Mouse (Mus musculus) retina, adult 2 months (tissue): ENCODE measurements around the gene Ndufc1.
"Not testable (repeated sequence)": the region's sequence is repeated elsewhere in the genome, so short reads cannot be mapped to it uniquely, and the experiment has no call there.

Experiments
- DNase-seq: peaks from one replicate; pipeline ENCODE4 v3.0.0-alpha.2; 2012; ENCODE audit warnings: low read depth, low spot score

Ndufc1 gene

DNA sequence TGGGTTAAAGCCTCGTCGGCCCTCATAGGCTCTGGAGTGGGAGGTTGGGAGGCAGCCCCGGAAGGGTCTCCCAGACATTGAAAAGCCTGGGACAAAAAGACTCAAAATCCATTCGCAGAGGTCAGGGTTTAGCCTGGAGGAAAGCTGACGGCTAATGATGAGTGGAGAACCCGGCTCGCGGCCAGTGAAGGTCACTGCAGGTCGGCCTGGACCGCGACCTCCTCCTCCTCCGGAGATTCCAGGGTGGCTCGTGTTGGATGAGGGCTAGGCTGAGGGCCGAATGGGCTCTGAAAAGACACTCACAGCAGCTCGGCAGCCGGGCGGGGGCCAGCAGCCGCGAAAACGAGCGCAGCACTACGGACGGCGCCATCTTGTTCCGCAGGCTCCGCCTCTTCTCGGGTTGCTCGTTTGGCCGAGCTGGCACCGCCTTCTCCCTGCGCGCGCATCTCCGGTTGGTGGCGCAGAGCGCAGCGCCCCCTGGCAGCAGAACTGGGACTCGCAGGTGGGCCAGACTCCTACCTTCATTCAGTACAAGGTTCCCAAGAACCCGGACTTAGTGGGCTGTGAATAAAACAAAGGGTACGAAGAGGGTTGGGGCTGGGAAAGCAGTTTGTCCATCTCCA lies at the start of gene Ndufc1:
Gene Ndufc1, minus strand, starts transcription at position 428 of the 623 bp plus-strand sequence.
- peak; percentile 81 for DNase-seq

DNA sequence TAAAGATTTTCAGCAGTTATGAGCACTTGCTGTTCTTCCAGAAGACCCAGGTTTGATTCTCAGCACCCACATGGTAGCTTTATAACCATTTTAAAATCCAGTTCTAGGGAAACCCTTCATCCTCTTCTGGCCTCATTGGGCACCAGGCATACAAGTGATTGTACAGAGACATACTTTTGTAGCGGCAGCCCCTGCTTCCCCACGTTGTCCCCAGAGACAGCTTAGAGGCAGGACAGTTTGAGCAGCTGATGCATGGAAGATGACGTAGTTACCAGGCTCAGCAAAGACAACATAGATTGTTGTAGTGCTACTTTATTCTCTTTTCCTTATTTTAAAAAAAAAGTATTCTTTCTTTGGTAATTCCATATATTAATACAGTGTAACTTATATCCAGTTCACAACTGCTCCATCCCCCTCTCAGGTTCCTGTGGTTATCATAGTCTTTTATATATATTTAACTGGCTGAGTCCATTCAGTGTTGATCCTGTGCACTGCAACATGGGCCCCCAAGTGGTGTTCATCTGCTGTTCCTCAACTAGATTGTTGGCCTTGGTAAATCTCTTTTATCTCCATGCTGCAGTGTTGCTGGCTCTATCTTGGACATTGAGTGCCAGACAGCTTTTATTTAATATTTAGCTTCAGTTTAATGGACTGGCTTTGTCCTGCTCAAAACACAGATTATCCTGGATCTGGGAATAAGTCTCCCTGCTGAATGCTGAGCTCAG lies 26.2 kb upstream of the Ndufc1 start:
- DNase-seq, result no peak

DNA sequence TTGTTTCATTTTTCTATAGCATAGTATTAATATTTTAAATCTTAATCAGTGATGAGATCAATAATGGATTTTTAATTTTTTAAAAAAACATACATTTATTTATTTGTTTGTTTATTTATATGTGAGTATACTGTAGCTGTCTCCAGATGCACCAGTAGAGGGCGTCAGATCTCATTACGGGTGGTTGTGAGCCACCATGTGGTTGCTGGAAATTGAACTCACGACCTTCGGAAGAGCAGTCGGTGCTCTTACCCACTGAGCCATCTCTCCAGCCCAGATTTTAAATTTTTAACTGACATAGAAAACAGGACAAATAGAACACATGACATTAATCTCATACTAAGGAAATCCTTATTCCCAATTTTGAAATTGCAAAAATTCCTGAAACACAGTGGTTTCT lies 25.6 kb upstream of the Ndufc1 start:
- DNase-seq, result not testable (repeated sequence)

DNA sequence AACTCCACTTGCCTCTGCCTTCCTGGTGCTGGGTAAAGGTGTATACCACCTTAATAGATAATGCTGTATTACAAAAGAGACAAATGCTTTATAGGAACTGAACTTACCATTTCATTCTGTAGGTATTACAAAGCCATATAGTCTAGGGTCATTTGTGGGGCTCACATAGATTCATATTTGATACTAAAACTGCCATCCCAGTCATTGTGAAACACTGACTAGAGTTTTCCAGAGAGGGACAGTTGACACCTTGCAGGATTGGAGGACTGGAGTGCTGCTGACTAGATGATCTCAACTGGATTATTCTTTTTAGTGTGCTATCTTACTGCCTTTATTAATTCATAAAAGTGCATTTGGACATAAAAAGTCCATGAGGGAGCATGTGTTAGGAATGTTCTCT lies 16.6 kb upstream of the Ndufc1 start:
- no peak for DNase-seq

DNA sequence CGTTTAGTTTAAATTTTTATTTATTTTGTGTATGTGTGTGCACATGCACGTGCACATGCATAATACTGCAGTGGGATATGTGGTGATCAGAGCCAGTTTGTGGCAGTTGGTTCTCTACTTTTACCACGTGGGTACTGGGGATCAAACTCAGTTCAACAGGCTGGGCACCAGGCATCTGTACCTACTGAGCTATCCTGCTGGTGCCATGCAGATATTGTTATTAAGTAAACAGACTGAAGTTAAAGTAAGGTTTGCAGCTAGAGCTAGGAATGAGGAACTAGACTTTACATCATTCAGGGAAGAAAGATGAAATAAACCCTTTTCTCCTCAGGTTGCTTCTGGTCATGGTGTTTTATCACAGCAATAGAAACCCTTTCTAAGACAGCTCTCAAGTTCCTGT lies 13.1 kb upstream of the Ndufc1 start:
- DNase-seq, result no peak

DNA sequence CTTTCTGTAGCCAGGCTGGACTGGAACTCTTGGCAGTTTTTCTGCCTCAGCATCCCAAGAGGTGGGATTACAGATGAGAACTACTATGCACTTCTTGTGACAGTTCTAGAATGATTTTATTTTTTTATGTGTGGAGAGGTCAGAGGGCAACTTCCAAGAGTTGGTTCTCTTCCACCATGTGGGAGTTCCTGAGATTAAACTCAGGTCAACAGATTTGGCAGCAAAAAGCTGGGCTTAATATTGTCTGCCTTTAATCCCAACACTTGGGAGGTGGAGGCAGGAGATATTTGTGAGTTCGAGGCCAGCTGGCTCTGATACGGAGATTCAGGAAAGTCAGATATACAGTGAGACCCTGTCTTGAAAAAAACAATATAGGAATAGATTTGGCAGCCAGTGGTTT lies 9.2 kb upstream of the Ndufc1 start:
- DNase-seq, result no peak

DNA sequence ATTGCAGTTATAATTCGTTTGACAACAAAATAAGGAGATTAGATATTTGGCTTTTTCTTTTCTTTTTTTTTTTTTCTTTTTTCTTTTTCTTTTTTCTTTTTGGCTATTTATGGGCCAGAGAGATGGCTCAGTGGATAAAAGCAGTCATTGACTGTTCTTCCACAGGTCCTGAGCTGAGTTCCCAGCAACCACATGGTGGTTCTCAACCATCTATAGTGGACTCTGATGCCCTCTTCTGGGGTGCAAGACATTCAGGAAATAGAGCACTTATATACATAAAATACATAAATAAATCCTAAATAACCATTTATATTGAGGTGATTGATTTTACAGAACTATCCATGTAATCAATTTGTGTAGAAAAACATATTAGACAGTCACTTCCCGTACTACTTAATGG lies 8.7 kb upstream of the Ndufc1 start:
- DNase-seq, result no peak

DNA sequence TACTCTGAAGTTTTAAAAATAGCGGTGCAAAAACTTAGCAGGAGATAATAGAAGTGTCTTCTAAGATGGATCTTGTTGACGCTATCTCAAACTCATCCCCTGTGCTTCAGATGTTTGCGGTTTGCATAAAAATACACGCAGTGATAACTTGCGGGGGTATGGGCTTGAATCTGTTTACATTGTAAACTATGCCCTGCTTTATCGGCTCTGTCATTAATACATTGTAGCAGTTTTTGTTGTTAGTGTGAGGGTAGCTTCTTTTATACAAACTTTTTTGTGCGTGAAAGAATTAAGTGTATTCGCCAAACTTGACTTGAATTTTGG lies 8.3 kb upstream of the Ndufc1 start:
- DNase-seq, result no peak

DNA sequence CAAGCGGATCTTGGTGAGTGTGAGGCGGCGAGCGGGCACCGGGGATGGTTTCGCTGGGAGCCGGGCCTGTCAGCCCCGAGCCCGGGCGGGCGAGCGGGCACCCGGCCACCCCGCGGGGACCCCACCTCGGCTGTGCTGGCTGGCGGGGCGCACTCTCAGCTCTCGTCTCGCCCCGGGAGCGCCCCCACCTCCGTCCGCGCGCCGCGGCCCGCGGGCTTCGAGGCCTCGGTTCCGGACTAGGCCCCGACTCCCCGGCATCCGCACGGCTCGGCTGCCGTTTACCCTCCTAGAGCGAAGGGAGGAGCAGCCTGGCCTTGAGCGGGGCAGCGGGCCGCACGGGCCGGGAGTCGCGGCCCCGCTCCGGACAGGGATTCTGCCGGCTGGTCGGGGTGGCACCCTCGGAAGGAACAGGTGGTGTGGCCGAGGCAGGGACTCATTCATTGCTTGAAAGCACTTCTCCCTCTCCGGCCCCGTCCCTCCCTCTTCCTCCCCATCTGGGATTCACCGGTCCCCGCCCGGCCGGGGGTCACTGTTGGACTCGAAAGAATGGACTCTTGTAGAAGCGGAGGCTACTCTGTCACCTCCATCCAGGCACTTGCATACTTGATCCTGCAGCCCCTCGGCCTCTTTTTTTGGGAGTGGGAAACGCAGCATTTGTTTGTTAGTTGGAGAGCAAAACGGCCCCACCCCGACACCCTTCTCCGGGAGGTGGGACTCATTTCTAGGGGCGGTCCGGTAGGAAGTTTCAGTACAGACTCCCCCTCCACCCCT lies 7.8 kb upstream of the Ndufc1 start:
- no peak for DNase-seq

DNA sequence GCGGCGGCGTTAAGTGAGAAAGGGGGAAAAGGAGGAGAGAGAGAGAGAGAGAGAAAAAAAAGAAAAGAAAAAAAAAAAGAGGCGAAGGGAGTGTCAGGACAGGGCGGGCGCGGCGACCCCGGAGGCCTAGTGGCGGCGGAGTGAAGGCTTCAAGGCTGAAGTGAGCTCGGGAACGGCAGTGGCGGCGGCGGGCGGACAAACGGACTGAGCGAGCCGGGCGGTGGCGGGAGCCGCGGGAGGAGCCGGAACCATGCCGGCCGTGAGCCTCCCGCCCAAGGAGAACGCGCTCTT lies 7.2 kb upstream of the Ndufc1 start:
- DNase-seq, result no peak

DNA sequence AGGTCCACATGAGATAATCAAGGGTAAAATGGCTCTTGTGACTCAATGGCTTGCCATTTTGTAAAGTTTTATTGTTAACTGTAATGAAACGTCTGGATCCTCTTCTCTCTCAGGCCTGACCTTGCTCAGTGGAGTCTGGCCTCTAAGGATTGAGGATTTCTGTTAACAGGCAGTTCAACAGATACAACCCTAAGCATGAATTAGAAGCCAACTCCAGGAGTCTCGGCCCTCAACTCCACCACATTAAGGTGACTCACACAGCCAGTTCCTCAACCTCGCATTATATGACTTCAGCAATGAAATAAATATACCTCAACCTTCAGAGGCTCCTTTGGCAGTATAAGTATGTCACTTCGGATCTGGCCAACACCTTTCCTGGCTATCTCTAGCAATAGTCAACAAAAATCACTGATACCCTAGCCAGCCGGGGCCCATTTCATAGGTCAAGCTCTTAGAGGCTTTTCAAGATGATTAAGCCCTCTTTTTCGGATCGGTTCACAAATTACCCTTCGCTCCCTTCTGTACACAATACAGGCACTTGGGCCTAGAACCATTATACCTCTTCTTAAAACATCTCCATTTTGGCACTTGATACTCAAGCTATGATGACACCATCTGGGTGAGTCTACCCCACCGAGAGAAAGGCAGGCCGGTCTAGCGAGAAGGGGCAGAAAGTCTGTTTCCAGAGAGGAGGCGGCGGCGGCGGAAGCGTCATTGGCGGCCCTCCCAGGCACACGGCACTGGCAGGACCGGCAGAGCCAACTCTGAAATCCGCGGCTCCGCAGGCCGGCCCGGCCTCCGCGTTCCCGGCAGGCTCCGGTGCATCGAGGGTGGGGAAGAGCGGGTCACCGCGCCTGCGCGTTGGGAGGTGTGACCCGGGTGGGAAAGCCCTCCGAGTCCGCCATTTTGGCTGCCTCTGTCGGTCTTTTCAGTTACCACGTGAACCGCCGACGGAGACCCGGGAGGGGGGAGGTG lies 6.6 kb upstream of the Ndufc1 start, which contains the start of gene Naa15:
Gene Naa15, plus strand, starts transcription at position 51 of the 975 bp plus-strand sequence.
- DNase-seq, result peak; percentile 89

DNA sequence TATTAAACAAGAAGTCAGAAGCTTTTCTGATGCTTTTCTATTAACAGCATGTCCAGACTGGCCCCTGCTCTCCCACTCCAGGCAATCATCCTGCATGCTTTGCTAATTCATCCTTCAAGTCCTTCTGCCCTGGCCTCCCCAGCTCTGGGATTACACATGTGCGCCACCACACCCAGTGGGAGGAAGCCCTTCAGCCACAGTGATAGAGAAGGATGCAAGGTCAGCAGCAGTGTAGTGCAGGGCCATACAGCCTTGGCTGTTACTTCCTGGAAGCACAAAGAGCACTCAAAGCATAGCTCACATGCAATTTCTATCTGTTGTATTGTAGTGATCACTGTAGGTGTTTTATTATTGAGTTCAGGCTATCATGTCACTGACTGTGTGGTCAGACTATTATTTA lies 4.5 kb upstream of the Ndufc1 start:
- DNase-seq, result no peak

DNA sequence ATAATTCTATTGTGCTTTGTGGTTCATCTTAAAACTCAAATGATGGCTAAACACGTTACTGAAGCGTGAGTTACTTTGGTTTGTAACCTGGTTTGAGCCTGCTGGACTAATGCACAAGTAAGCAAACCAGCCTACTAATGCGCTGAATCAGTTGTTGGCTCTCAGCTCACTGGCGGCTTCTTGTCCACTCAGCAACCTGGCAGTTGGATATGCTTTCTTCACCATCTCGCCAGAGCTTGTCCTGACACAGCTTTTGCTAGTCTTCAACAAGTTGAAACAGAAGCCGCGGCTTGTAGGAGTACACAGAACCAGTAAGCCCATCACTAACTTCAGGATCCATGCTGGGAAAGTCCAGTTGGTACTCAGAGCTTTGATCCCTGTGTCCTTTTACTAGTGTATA lies 3.7 kb upstream of the Ndufc1 start:
- DNase-seq, result no peak

DNA sequence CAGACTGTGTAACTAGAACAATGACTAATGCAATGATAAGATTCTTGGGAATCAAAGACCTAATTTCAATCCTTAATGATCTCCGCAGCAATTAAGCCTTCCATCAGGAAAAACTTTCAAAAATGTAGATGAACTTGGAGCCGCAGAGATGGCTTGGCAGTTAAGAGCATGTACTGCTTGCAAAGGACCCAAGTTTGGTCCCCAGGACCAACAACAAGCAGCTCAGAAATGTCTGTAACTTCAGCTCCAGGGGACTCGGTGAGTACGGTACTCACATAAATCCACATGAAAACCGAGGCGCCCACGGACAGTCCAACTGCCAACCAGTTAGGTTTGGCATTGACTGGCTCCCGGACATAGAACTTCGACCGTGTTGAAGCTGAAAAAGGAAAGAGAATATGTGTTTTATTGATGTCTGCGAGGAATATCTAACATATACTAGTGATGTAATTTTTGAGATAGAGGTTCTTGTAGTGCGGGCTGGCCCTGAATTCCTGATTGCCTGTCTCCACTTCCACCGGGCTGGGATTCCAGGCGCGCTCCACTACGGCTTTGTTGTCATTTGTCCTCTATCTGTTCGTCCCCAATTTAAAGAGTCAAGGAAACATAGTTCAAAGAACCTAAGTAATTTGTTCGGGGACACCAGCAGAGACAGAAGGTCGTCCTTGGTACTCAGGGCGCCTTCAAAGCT lies 773 bp downstream of the Ndufc1 start:
- no peak for DNase-seq

DNA sequence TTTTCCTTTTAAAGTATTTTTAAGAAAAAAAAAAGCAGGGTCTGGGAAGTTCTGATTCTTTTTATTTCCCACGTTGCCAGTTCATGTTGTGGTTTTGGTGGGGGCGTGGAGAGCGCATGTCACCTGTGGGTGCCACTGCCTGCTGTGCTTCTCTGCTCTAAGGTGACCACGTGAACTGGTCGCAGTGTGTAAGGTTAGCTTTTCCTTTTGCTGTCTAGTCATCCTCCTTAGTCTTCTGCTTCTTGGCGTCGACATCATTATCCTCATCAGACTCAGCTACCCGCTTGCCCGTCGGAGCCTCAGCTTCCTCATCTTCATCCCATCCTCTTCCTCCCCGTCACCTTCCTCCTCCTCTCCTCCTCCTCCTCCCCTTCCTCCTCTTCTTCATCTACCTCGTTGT lies 6.2 kb downstream of the Ndufc1 start:
- no peak for DNase-seq

DNA sequence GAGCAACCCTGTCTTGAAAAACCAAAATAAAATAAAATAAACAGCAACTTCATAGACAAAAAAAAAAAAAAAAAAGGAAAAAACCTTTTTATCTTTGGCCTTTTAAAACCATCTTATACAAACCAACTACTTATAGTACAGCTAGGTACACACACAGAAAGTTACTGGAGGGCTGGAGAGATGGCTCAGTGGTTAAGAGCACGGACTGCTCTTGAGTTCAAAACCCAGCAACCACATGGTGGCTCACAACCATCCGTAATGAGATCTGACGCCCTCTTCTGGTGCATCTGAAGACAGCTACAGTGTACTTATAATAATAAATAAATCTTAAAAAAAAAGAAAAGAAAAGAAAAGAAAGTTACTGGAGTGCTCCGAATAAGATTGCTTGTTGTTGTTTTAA lies 6.7 kb downstream of the Ndufc1 start:
- not testable (repeated sequence) for DNase-seq

DNA sequence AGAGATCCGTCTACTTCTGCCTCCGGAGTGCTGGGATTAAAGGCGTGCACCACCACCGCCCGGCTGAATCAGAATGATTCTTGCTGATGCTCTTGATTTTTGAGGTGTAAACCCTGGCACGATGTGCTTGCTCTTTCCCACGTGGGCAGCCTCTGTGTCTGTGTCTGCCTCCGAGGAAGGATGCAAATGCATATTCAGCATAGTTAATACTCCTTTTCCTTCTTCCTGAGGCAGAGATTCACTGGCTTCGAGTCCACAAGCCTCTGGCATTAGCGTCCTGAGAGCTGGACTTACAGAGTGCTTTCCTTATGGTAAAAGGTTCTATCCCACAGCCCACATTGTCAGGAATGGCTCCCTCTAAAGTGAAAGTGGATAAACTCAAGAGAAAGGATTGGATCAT lies 8.1 kb downstream of the Ndufc1 start:
- no peak for DNase-seq

DNA sequence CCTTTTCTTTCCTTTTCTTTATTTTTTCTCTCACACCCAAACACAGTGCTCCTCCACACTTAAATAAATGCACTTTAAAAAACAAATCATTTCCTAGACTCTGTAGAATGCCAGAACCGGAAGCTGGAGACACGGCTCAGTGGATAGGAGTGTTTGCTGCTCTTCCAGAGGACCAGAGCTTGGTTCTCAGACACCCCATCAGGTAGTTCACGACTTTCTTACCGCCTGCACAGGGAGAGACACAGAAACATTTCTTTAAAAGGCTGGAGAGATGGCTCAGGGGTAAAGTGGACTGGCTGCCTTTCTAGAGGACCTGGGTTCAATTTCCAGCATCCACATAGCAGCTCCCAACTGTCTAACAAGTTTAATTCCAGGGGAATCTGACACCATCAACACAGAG lies 9.3 kb downstream of the Ndufc1 start:
- no peak for DNase-seq

DNA sequence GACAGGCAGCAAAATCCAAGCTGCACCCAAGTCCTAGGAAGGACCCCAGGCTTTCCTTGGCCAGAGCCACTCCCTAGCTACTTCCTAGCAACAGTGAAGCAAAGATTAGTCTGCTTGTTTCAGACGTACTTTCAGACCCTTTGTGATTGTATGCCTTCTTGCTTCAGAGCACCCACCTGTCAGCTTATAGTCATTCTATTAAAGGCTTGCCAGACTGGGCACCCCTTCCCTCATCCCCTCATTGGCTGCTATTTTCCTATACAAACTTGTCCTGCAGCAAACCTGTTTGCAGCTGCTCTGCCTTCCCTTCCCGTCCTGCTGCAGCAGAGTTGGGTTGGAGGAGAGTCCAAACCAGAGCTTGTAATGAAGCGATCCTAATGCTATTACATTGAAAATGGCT lies 10.1 kb downstream of the Ndufc1 start:
- no peak for DNase-seq

DNA sequence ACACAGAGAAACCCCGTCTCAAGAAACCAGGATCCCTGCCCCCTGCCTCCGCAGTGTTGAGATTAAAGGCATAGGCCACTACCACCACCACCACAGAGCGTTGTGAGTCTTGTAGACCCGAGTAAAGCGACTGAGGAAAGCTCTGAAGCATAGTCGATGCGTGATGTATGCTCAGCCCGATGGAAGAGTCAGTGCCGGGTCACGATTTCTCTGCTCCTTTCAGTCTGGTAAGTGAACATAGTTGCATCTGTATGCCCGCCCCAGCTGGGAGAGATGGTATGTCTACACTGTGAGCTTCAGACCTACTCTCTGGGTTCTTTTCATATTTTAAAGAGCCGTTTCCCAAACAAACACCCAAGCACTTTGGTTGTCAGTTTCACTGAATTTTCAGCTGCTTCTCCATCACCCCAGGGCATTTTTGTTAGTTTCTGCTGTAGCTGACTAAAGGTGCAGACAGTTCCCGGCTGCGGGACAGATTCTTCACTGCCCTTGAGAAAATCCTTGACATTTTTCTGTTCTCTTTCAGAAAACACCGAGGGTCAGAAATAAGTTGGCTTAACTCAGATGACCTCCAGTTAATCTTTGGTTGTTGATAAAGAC lies 11.0 kb downstream of the Ndufc1 start:
- DNase-seq, result no peak
